Mouse (Mus musculus) A20 (cell line): ENCODE data around the gene Tshz3.

Experiments
- DNase-seq: peaks from one replicate; pipeline ENCODE4 v3.0.0-alpha.2; 2011; ENCODE audit warnings: low read depth, low spot score

Tshz3 gene

GRCm38 (mm10) chr7:36696406-36697117 is 1.4 kb upstream of the Tshz3 start:
- no peak for DNase-seq

DNA sequence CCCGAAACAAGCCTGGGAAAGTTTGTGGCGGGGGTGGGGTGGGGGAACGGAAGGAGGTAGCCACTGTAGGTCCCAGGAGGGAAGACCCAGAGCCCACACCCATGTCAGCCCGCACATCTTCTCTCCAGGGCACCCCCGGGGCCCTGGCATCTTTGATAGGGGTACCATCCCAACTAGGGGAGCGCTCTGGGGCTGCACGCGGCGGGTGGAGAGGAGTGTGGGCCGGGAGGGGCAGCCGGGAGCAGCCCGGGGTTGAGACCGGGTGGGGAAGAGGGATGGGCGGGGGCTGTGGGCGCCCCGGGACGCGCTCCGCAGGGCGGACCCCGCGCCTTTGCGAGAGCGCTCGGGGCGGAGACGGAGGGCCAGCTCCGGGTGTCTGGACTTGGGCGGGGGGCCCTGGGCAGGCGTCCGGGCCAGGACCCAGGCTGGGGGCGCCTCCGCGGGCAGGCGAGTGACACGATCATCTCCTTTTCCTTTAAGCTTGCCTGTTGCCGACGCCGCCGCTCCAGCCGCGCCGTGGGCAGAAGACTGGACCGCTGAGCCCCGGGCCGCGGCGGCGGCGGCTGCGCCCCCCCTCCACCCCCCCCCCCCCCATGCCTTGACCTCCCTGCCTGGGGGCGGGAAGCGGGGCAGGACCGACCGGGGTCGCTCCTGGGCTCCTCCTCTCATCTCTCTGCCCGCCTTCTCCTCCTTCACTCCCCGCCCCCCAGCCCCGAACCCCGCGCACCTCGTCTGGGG is 631 bp upstream of the Tshz3 start:
- DNase-seq, result no peak

DNA sequence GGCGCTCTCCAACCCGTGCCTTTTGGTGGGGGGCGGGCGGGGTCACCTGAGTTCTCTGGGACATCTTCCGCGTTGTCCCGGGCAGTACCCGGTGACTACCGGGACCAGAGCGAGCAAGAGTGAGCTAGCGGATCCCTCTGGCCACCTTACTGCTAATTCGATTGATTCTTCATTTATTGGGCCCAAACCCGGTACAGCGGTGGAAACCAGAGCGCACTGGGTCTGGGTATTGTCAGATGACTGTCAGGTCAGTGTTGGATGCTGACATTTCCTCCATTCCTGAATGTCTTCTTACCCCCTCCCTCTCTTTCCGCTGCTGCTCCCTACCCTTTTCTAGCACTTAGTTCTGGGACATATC is 650 bp downstream of the Tshz3 start:
- DNase-seq, result no peak

DNA sequence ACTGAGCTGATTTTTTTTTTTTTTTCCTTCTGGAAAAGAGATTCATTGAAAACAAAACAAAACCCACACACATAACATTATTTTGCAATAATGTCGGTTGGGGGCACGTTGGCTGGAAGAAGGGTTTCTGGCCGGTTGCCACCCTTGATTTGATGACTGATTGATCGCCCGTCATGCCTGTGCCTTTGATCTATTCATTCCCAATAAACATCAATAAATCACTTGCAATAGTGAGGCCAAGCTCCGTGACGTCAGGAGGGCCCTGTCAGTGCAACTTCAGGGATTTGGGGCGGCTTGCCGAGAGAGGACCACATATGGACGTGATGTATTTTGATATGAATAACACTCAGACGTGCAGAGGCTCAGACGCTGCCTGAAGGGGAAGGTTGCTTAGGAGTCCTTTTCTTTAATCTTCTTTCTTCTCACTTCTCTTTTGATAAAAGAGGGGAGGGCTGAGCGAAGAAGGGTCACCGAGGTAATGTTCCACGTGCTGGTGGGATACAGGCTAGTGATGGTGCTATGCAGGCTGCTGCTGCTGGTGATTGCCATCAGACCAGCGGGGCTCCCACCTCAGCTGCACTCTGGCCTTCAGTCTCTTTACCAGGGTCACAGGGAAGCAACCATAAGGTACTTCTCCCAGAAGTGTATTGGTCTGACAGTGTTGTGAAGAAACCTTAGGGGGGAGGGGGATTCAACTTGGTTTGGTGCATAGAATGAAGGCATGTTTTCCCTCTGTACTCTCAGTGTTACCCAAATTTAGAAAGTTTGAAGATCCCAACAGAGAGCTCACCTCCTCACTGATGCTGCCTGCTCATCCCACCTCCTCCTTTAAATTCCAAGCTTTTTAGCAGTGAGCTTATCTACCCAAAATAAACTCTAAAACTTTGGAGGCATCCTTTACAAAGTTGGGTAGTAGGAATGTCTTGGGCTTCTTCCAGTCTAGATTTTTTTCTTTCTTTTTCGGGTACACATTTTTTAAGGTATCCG is 1.4 kb downstream of the Tshz3 start:
- DNase-seq, result no peak

- DNase-seq, result no peak
These were observed 8.7 kb downstream of the Tshz3 start for GRCm38 (mm10) chr7:36706636-36707035.

DNA sequence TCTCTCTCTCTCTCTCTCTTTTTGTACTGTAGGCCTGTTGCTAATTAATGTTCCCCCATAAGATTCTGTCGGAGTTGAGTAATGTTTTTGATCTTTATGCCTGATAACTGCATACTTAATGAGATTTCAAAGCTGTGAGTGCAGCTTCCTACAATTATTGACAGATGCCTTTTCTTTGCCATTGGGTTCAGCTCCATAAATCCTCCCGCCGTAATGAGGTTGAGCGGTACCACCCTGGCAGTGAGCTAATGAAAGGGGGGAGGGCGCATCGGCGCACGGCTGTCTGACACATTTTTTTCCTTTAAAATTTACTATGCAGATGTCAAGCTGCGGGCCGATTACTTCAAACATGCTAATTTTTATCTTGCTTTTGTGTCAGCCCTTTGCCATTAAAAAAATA is 9.3 kb downstream of the Tshz3 start:
- no peak for DNase-seq

DNA sequence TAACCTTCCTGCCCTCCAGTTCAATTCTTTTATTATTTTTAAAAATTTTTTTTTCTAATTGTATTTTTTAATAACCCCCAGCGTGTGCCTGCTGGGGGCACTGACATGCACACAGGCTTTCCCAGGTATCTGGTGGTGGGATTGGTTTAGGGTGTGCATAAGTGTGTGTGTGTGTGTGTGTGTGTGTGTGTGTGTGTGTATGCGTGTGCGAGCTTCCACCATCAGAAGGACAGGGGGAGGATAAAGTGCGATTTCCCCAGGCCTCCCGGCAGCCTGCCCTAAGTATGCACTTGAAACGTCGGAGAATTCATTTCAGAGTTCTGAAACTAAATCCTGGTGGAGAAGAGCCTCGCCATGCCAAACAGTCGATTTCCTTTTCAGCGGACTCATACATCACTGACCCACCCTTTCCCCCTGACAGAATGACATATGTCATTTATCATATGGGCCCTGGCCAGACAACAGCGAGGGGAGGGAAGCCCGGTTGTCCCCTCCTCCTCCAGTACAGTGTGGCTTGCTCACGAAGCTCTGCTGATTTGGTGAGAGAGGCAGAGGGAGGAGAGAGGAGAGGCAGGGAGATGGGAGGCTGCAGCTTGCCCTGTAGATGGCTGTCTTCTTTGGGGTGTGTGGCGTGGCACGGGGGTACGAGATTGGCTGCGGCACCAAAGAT is 9.9 kb downstream of the Tshz3 start:
- no peak for DNase-seq

DNA sequence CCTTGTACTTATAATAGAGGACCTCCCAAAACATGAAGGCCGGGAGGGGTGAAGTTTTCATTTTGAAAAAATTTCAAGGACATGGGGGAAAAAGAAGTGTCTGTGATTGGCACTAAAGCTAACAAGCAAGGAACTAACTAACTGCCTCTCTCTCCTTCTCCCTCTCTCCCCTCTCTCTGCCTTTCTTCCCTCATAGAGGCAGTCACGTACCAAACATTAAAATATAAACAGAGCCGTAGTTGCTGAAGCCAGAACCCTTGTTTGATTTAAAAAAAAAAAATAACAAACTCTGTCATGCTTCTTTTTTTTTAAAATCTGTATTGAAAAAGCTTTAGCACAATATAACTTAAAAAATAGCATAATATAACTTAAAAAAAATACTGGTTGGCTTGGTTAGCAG is 10.9 kb downstream of the Tshz3 start:
- no peak for DNase-seq

DNA sequence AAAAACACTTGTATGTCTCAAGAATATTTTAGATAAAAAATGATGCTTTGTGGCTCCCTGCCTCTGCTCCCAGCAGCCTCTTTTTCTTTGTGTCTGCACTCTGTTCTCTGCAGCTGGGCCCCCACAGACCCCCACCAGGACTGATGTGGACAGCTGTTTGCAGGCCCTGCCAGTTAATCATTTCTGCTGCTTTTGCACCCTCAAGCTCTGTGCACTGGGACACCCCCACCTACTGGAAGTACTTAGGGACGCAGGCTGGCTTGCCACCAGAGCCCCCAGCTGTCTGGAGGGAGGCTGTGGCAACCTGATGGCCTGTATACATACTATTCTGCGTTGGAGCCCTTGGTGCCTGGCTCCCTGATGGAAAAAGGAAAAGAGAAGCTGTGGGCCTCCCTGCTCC is 11.3 kb downstream of the Tshz3 start:
- DNase-seq, result no peak

DNA sequence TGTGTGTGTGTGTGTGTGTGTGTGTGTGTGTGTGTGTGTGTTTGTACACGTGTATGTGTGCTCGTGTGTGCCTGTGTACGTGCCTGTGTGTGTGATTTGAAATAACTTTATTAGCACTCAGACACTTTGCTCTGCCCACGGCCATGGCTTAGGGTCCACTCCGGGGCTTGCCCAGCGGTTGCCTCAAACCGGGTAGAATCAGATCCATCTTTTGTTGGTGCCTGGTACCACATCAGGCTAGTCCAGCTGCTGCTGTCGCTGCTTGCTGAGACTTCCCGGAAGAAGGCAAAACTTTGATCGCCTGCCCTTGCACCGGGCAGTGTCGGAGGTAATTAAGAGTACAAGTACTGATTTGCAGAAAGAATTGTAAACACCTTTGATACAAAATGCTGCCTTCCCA is 12.1 kb downstream of the Tshz3 start:
- DNase-seq, result no peak

- DNase-seq, result no peak
These were observed 12.5 kb downstream of the Tshz3 start for GRCm38 (mm10) chr7:36710387-36710786.

DNA sequence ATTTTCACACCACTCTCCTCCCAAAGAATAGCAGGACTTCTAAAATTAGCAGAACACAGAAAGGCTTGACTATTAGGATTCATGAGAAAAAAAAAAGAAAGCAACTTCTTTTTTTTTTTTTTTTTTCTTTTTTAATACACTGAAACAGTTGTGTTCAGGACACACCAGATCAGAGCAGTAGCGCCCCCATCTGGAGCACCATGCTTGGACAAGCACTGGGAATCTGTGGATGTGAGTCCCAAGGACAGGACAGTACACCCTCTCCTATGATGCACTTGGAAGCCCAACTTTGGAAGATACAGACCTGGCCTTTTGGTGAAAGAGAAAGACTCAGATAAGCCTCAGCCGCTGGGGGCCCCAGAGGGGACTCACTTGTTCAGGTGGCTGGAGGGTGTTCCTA is 13.8 kb downstream of the Tshz3 start:
- no peak for DNase-seq

- DNase-seq, result no peak
These were observed 16.4 kb downstream of the Tshz3 start for GRCm38 (mm10) chr7:36714323-36714722.

DNA sequence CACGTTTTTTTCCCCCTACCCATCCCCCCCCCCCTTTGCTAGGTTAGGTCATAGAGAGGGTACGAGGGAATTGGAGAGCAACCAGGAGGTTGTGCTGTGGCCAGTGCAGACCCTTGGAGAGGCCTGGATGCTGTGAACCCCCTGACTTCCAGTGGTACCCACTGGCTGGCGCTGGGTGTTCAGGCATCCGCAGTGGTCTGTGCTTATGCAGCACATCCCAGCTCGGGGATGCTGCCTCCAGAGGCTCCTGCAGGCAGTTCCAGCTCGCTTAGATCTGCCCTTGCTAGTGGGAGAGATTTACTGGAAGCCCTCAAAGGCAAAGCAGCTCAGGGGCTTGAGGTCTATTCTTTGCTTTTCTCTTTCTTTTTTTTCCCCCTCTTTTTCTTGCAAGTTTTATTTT is 19.3 kb downstream of the Tshz3 start:
- no peak for DNase-seq

GRCm38 (mm10) chr7:36720830-36721229 is 22.9 kb downstream of the Tshz3 start:
- DNase-seq, result no peak

DNA sequence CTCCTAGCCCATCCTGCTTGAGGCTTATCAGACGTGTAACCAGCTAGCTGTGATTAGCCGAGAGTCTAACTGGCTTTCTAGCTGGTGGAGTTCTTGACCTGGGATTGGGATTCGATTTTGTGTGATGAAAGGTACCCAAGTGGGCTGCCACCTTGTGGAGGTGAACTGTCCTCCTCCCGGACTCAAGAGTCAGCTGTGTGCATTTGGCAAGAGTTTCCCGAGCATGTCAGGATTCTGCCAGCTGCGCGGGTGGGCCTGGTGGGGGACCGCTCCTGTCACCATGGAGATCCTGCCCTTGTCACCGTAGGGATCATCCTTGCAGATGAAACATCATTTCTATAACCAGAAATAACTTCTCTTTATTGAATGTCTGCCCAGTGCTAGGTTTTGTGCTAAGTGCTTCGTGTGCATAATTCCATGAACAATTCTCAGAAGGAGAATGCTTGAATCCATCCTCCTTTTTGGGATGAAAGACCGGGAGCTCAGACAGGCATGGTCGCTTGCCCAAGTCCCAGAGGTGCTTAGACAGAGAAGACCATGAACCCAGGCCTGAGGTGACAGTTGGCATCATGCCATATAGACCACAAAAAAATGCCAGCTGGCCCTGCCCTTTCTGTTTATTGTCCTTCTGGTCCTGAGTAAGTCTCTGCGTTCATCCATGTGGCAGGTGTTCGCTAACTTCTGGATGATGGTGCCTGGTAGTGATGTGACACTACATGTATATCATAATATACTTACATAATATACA is 38.6 kb downstream of the Tshz3 start:
- no peak for DNase-seq

DNA sequence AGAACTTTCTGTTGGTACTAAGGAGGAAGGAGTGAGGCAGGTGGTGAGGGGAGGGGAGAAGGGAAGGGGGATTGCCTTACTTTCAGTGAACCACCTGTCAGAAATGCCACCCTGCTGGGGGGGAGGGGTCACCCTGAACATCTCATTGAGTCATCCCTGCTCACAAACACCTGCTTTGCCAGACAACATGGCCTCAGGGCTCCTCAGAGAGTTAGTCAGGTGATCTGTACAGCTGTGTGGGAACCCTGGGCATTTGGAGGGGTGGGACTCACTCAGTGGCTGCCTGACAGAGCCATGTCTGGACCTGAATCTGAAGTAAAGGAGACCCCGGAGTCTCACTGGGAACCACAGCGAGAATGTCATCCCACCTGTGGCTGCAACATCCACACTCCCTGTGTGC is 53.6 kb downstream of the Tshz3 start:
- no peak for DNase-seq

- no peak for DNase-seq
These were observed 69.7 kb downstream of the Tshz3 start for GRCm38 (mm10) chr7:36767501-36768092.

- no peak for DNase-seq
These were observed 75.2 kb downstream of the Tshz3 start for GRCm38 (mm10) chr7:36773086-36773485.

GRCm38 (mm10) chr7:36776956-36777355 is 79.0 kb downstream of the Tshz3 start:
- no peak for DNase-seq

- DNase-seq, result no peak
These were observed 80.5 kb downstream of the Tshz3 start for GRCm38 (mm10) chr7:36778456-36778855.
